Mouse (Mus musculus): ENCODE data around the gene Lrrfip1. TPM values are rescaled to one million over a fixed set of nuclear protein-coding genes. Genes with fewer than 3 reads are reported as not detected.

Gene Lrrfip1
- polyA plus RNA-seq (2012; rRNA removed) = 4.5 and 6.2 TPM in 2 replicates

GRCm38 (mm10) chr1:90998268-90998890 lies at the start of gene Lrrfip1:
Lrrfip1 (plus strand) TSS chr1:90998737.

GRCm38 (mm10) chr1:90952808-90953207 lies 45.7 kb upstream of the Lrrfip1 start, which contains the start of gene Prlh:
Prlh (plus strand) TSS chr1:90953108.

GRCm38 (mm10) chr1:90969347-90969784 lies 29.2 kb upstream of the Lrrfip1 start, which contains the start of gene Rab17:
Rab17 (minus strand) TSS chr1:90969661.

GRCm38 (mm10) chr1:91144813-91145212 lies 146.3 kb downstream of the Lrrfip1 start, which contains the start of gene Rbm44:
Rbm44 (plus strand) TSS chr1:91145089.

Other genes with a start within 250 kb of the Lrrfip1 start
- 10.8 and 14.4 TPM in 2 replicates for gene Col6a3, start 154.8 kb upstream of the Lrrfip1 start, polyA plus RNA-seq (2012; rRNA removed)
- gene Mlph, start 83.7 kb upstream of the Lrrfip1 start, polyA plus RNA-seq (2012; rRNA removed) = 43.8 and 53.0 TPM in 2 replicates
- not detected in 2 replicates for gene Prlh, start 45.6 kb upstream of the Lrrfip1 start, polyA plus RNA-seq (2012; rRNA removed)
- 2.0 and 3.5 TPM in 2 replicates for gene Rab17, start 29.1 kb upstream of the Lrrfip1 start, polyA plus RNA-seq (2012; rRNA removed)
- gene Rbm44, start 146.4 kb downstream of the Lrrfip1 start, polyA plus RNA-seq (2012; rRNA removed) = not detected in 2 replicates
- 10.3 and 11.8 TPM in 2 replicates for gene Ramp1, start 181.1 kb downstream of the Lrrfip1 start, polyA plus RNA-seq (2012; rRNA removed)